Mouse (Mus musculus): ENCODE measurements around the gene Camk1g.

- TF ChIP-seq TAL1 (IDR thresholded peaks at IDR 0.05; ENCODE audit: low read length) (no peak), GATA1 (IDR thresholded peaks at IDR 0.05; ENCODE audit: low read length) (no peak)
Observed at GRCm38 (mm10) chr1:193332671-193333070, 37.4 kb downstream of the Camk1g start.

Data from erythroblast, embryonic 14.5 days (primary cell).